8 mouse cellular contexts compared by ENCODE assay signal in genomic region chr5:122274785-122275184, GRCm38 (mm10). TPM values are rescaled to one million over a fixed set of nuclear protein-coding genes. Genes with fewer than 3 reads are reported as not detected.
DNase-seq lines count a peak whose midpoint lies in the region; ATAC-seq lines count a peak whose summit lies in the region.
"Had no signal": no experiment of that assay in that cellular context is flagged by ENCODE, and none has a peak within 500 bp of the region (broad histone marks: within the 10 kb centered on the region; RNA-seq: fewer than 3 reads in every experiment).

No protein-coding gene starts in this region.

- H3K27ac ChIP-seq in hindbrain, embryonic 12.5 days, result no peak overlapping the region

- no peaks in the 10 kb centered on the region for H3K36me3 ChIP-seq in hindbrain, embryonic 12.5 days

- H3K4me3 ChIP-seq in hindbrain, embryonic 12.5 days, result no peak overlapping the region
- H3K4me3 ChIP-seq: megakaryocyte, embryonic 14.5 days had no signal

- no peak overlapping the region for H3K4me2 ChIP-seq in hindbrain, embryonic 12.5 days (replicated peaks)

- H3K9ac ChIP-seq in hindbrain, embryonic 12.5 days, result no peak overlapping the region

- DNase-seq in CD4-positive, CD25-positive, alpha-beta regulatory T cell, adult 2 months (ENCODE audit: low read depth, low spot score), result peak; percentile 72
- DNase-seq in ES-CJ7 (ENCODE audit: low read depth, low spot score), result peak; percentile 98
- DNase-seq in kidney, postnatal 14 days, result peak; percentile 65
- DNase-seq in adrenal gland, postnatal 10 days, result no peak
- no peak for DNase-seq in layer of hippocampus, adult 18-20 months (ENCODE audit: low spot score in 2 of 2)

- 0 out of 2 replicates have a peak, but pooled peaks cover 6% of the 10 kb centered on the region for H3K4me1 ChIP-seq in hindbrain, embryonic 12.5 days

- no peaks in the 10 kb centered on the region for H3K9me3 ChIP-seq in hindbrain, embryonic 12.5 days (replicated peaks)
- H3K9me3 ChIP-seq: megakaryocyte, embryonic 14.5 days had no signal

- WGBS in hindbrain, embryonic 12.5 days, result 22% methylated on average over 5 of the region's 5 CpGs

- H3K27me3 ChIP-seq in hindbrain, embryonic 12.5 days, result no peaks in the 10 kb centered on the region

- ATAC-seq in neutrophil, adult 5-6 weeks (ENCODE audit: extremely low read depth, insufficient number of reproducible peaks, low FRiP score, poor library complexity, severe bottlenecking), result peak; percentile 96
- ATAC-seq in hindbrain, embryonic 12.5 days (ENCODE audit: low FRiP score), result no peak

RNA-seq across cellular contexts. Expression of gene Pptc7, which starts 9.4 kb away (rescaled TPM):
- 43.0 and 46.2 TPM in 2 replicates for total RNA-seq in neutrophil, adult 5-6 weeks (2017)
- total RNA-seq in adrenal gland, postnatal 10 days (2021), result 10 to 100 TPM; 36.7 to 49.2 TPM
- total RNA-seq in layer of hippocampus, adult 18-20 months (2021), result 10 to 100 TPM; 44.9 to 47.9 TPM
- 10.8 and 11.1 TPM in 2 replicates for polyA plus RNA-seq in hindbrain, embryonic 12.5 days (2016; fragmentation: Nextera tagmentation; extraction: Ambion mirVana)

RNA-seq across cellular contexts. Expression of gene Tctn1, which starts 10.5 kb away (rescaled TPM):
- 27.6 and 39.9 TPM in 2 replicates for total RNA-seq in neutrophil, adult 5-6 weeks (2017)
- total RNA-seq in adrenal gland, postnatal 10 days (2021), result 10 to 100 TPM; 11.1 to 13.5 TPM
- 10 to 100 TPM; 10.9 to 12.0 TPM for total RNA-seq in layer of hippocampus, adult 18-20 months (2021)
- polyA plus RNA-seq in hindbrain, embryonic 12.5 days (2016; fragmentation: Nextera tagmentation; extraction: Ambion mirVana), result 7.5 and 7.7 TPM in 2 replicates

Comparison
In these comparisons a context has a peak if more than half of its experiments do, and no peak if none do; other contexts are left out.
1. DNase-seq: peak in CD4-positive, CD25-positive, alpha-beta regulatory T cell, adult 2 months (single experiment), ES-CJ7 (single experiment) and kidney, postnatal 14 days (single experiment); none in adrenal gland, postnatal 10 days (single experiment) and layer of hippocampus, adult 18-20 months (0 of 2).